Mouse (Mus musculus) lung, adult 2 months (tissue): ENCODE results near the gene Mtch1. TPM values are rescaled to one million over a fixed set of nuclear protein-coding genes. Genes with fewer than 3 reads are reported as not detected.
A peak's percentile ranks its signal among the peaks of the same experiment; 100 is the strongest.

Experiments used
- DNase-seq: peaks from one replicate; pipeline ENCODE4 v3.0.0; 2022
- H3K4me1 ChIP-seq: fragments of 200-500 bp; 2 replicates; pipeline ENCODE4 v1.6.1; 2011; ENCODE audit warnings: low read length; ENCODE audit not compliant: control insufficient read depth, insufficient read depth
- H3K4me3 ChIP-seq: fragments of 200-500 bp; replicated peaks from 2 replicates; pipeline ENCODE3; 2011; ENCODE audit warnings: low read depth, mild to moderate bottlenecking, control low read depth, low read length; ENCODE audit errors: extremely low read depth
- CTCF ChIP-seq: fragments of 200-500 bp; IDR thresholded peaks from 2 replicates; pipeline ENCODE4 v1.5.1; 2011; ENCODE audit warnings: mild to moderate bottlenecking, low read length, control low read depth; ENCODE audit not compliant: insufficient read depth
- POLR2A ChIP-seq: fragments of 200-500 bp; IDR thresholded peaks from 2 replicates; pipeline ENCODE4 v1.6.1; 2011; ENCODE audit warnings: low read depth, mild to moderate bottlenecking, control low read depth, low read length, borderline replicate concordance; ENCODE audit errors: extremely low read depth
- WGBS: fragments of 180-500 bp; shearing (Covaris S2); methylation state at CpG from one replicate; pipeline ENCODE4 v1.1.7; 2018; 5-methylcytosine and 5-hydroxymethylcytosine counted together
- polyA plus RNA-seq: library from polyadenylated mRNA; depleted of rRNA; stranded (reverse); fragments of >200 nt; gene quantifications from 2 replicates; pipeline ENCODE4 v1.2.3, GENCODE M21; 2012

Gene Mtch1
- polyA plus RNA-seq, 1 experiment: 456 TPM

- WGBS: 73% methylated on average over 9 of the region's 9 CpGs
- no peak for TF ChIP-seq POLR2A
- DNase-seq: peak; percentile 2
- peaks cover 18% of the 10 kb centered on the region for H3K4me1 ChIP-seq
- H3K4me3 ChIP-seq: no peak overlapping the region
Measured at GRCm38 (mm10) chr17:29337979-29338823, 9.5 kb downstream of the Mtch1 start.

DNA sequence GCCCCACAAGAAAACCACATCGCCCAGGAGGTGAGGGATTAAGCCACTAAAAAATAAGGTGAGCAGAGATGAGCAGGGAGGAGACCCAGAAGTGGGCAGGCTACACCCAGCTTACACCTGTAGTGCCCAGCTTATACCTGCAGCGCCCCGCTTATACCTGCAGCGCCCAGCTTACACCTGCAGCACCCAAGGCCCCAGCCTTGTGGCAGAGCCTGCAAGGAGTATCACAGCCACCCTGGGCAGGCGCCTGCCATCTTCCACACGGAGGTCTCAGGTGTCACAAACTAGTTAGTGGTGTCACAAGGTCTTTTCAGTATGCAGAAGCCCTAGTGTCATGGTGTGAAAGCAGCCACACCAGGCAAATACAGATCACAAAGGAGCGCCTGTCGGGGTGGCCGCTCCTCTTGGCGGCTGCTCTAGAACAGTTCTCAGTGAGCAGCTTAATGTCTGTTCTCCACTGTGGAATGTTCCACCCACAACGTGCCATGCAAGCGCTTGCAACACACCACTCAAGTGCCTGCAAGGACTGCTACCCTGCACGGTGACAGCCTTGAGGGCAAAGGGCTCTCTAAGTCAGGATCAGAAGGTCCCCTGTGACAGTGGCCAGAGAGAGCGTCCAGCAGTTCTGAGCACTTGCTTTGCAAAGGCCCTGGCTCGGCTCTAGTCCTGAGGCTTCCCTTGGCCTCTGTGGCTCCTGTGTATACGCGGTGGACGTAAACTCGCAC is 11.3 kb downstream of the Mtch1 start:
- Histone ChIP-seq H3K4me1 (peaks cover 7% of the 10 kb centered on the region; the same call in 1 of the 2 replicates), H3K4me3 (no peak overlapping the region)
- TF ChIP-seq CTCF (no peak), POLR2A (no peak)
- 78% methylated on average over 19 of the region's 19 CpGs for WGBS
- DNase-seq: no peak

DNA sequence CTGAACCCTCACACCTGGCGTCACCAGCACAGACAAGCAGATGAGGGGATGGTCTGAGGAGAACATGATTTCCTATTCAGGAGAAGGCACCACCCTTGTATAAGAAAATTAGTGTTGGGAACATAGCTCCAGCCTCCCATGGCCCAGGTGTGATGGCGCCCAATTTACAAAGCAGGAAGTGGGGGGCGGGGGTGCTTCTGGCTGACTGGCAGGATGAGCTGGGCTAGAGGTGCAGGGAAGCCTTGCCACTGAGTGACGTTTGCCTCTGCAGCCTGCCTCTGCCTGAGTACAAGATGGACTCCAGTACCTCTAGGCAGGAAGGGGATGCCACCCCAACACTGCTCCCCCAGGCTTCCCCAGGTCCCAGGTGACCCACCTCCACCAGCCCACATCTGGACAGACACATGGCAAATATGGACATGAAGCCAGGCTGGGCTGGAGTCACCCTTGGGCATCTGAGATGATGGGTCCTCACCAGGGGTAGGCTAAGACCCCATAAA is 15.5 kb downstream of the Mtch1 start:
- no peak for DNase-seq
- WGBS: 70% methylated on average over 4 of the region's 4 CpGs
- no peak for TF ChIP-seq CTCF
- no peak for TF ChIP-seq POLR2A

DNA sequence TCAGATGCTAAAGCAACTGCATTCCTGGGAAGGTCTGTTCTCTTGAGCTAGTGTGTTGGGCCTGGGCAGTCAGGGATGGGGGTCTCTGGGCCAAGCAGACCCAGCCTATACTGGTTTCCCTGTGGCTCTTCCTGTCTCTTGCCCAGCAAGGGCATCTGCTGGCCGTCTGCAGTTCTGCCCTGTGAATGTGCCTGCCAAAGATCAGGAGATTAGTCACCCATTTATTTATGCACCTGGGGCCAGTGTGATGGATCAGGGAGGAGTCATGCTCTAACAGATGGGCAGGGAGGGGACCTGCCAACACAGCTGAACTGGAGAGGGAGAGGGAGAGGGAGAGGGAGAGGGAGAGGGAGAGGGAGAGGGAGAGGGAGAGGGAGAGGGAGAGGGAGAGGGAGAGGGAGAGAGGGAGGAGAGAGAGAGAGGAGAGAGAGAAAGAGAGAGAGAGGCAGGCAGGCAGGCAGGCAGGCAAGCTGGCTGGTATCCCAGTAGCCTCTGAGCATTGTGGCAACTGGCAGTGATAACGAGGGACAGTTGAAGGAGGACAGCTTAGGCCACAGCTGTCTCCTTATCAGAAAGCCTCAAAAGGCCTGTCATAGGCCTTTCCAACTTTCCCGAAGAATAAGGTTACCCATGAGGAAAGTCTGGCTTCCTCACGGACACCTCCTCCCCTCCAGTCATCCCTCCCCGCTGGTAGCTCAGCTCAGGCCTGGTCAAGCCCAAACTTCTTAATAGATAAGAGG is 16.9 kb downstream of the Mtch1 start:
- WGBS: 43% methylated on average over 5 of the region's 5 CpGs
- Histone ChIP-seq H3K4me3 (no peak overlapping the region), H3K4me1 (no peaks in the 10 kb centered on the region)
- no peak for DNase-seq
- TF ChIP-seq POLR2A (no peak), CTCF (no peak)

More for the DNA sequence above, 15.5 kb downstream of the Mtch1 start:
- no peak overlapping the region for H3K4me3 ChIP-seq
- no peaks in the 10 kb centered on the region; the same call in 1 of the 2 replicates for H3K4me1 ChIP-seq

- H3K4me3 ChIP-seq: no peak overlapping the region
- DNase-seq: no peak
- WGBS: 78% methylated on average over 3 of the region's 3 CpGs
- TF ChIP-seq CTCF: no peak
- TF ChIP-seq POLR2A: no peak
- H3K4me1 ChIP-seq: no peaks in the 10 kb centered on the region
Measured at GRCm38 (mm10) chr17:29330221-29330620, 17.5 kb downstream of the Mtch1 start.

DNA sequence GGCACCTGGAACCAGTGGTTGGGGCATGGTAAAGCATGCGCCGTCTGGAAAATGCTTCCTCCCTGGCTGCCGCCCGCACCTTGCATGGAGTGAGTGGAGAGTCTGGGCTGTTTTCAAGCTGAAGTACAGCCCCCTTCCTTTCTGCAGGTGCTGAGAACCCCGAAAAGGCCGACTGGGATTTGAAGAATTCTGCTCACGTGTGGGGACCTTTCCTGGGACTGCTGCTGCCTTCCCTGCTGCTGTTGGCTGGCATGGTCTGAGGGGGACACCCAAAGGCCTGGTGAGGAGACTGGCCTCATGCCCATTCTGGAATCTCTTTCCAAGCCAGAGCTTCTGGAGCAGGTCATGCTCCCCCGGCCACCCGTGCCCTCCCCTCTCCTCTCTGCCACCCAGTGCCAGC is 20.0 kb downstream of the Mtch1 start:
- Histone ChIP-seq H3K4me1 (no peaks in the 10 kb centered on the region), H3K4me3 (no peak overlapping the region)
- DNase-seq: no peak
- WGBS: 86% methylated on average over 9 of the region's 9 CpGs
- TF ChIP-seq CTCF: no peak
- TF ChIP-seq POLR2A: no peak

- 38% methylated on average over 52 of the region's 52 CpGs for WGBS
- H3K4me3 ChIP-seq: no peak overlapping the region
Measured at GRCm38 (mm10) chr17:29326531-29327529, 20.9 kb downstream of the Mtch1 start.

GRCm38 (mm10) chr17:29325831-29326230 is 21.9 kb downstream of the Mtch1 start:
- H3K4me3 ChIP-seq: no peak overlapping the region
- no peak for TF ChIP-seq CTCF
- no peak for TF ChIP-seq POLR2A
- 93% methylated on average over 13 of the region's 13 CpGs for WGBS
- no peak for DNase-seq
- no peaks in the 10 kb centered on the region for H3K4me1 ChIP-seq

More at GRCm38 (mm10) chr17:29326531-29327529, 20.9 kb downstream of the Mtch1 start:
- peak; percentile 3 for DNase-seq
- no peak for TF ChIP-seq CTCF
- no peak for TF ChIP-seq POLR2A
- H3K4me1 ChIP-seq: no peaks in the 10 kb centered on the region
